Mouse (Mus musculus) liver, adult 2 months (tissue): ENCODE data around the gene Aqp7. TPM values are rescaled to one million over a fixed set of nuclear protein-coding genes. Genes with fewer than 3 reads are reported as not detected.

ENCODE experiments used
- DNase-seq: peaks from one replicate; pipeline ENCODE4 v3.0.0-alpha.2; 2011; ENCODE audit warnings: low read depth, low spot score; ENCODE audit errors: extremely low read depth
- H3K27ac ChIP-seq: fragments of 200-500 bp; replicated peaks from 2 replicates; pipeline ENCODE4 v1.5.1; 2012; ENCODE audit warnings: low read depth, mild to moderate bottlenecking, control low read depth, inconsistent platforms, low read length; ENCODE audit not compliant: insufficient read depth
- H3K27me3 ChIP-seq: fragments of 200-500 bp; 2 replicates; pipeline ENCODE4 v1.6.1; 2012; ENCODE audit warnings: mild to moderate bottlenecking, moderate library complexity, low read length, inconsistent platforms; ENCODE audit not compliant: control insufficient read depth, insufficient read depth
- H3K36me3 ChIP-seq: fragments of 200-500 bp; 2 replicates; pipeline ENCODE4 v1.6.1; 2012; ENCODE audit warnings: low read length, inconsistent platforms; ENCODE audit not compliant: control insufficient read depth, insufficient read depth
- H3K4me1 ChIP-seq: fragments of 200-500 bp; 2 replicates; pipeline ENCODE4 v1.6.1; 2011; ENCODE audit warnings: low read length; ENCODE audit not compliant: control insufficient read depth, insufficient read depth
- H3K4me3 ChIP-seq: fragments of 200-500 bp; 2 replicates; pipeline ENCODE4 v1.5.1; 2011; ENCODE audit warnings: low read depth, mild to moderate bottlenecking, control low read depth, low read length, moderate library complexity; ENCODE audit not compliant: insufficient read depth
- H3K79me2 ChIP-seq: fragments of 200-500 bp; 2 replicates; pipeline ENCODE4 v1.6.1; 2012; ENCODE audit warnings: inconsistent platforms, mild to moderate bottlenecking, low read length, moderate library complexity; ENCODE audit not compliant: control insufficient read depth, insufficient read depth
- H3K9ac ChIP-seq: fragments of 200-500 bp; 2 replicates; pipeline ENCODE4 v1.6.1; 2012; ENCODE audit warnings: low read depth, mild to moderate bottlenecking, control low read depth, inconsistent platforms, low read length
- CTCF ChIP-seq: fragments of 200-500 bp; IDR thresholded peaks from 2 replicates; pipeline ENCODE4 v1.5.1; 2011; ENCODE audit warnings: low read depth, low read length, control low read depth
- POLR2A ChIP-seq: fragments of 200-500 bp; IDR thresholded peaks from 2 replicates; pipeline ENCODE4 v1.6.1; 2011; ENCODE audit warnings: low read length, control low read depth; ENCODE audit not compliant: insufficient read depth; ENCODE audit errors: extremely low read depth
- WGBS: fragments of 180-500 bp; shearing (Covaris S2); methylation state at CpG from one replicate; pipeline ENCODE4 v1.1.7; 2018; 5-methylcytosine and 5-hydroxymethylcytosine counted together
- polyA plus RNA-seq: library from polyadenylated mRNA; depleted of rRNA; stranded (reverse); fragments of >200 nt; gene quantifications from 2 replicates; pipeline ENCODE4 v1.2.3, GENCODE M21; 2012
- total RNA-seq: library from RNA; depleted of rRNA; stranded (reverse); fragments of >200 nt; gene quantifications from 2 replicates; pipeline ENCODE4 v1.2.3, GENCODE M21; 2014

Gene Aqp7
- total and polyA plus RNA-seq, 2 experiments = 0.09 to 0.26 TPM

DNA sequence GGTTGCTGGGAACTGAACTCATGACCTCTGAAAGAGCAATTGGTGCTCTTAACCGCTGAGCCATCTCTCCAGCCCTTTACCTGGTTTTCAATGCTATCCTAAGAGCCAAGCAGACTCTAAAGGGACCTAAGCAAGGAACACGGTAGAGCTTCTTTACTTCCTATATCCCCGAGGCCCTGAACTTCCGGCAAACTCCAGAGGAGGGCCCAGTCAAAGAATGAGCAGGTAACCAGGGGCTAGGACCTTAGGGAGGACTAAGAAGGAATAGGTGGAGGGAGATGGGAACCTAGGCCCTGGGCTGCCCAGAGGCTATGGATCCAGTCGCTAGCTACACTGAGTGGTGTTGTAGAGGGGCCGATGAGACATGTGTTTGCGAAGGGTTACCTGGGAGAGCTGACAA is 3.8 kb upstream of the Aqp7 start:
- H3K9ac ChIP-seq = no peak overlapping the region
- H3K27ac ChIP-seq = no peak overlapping the region
- no peaks in the 10 kb centered on the region for H3K27me3 ChIP-seq
- no peaks in the 10 kb centered on the region for H3K4me1 ChIP-seq
- H3K79me2 ChIP-seq = no peaks in the 10 kb centered on the region
- TF ChIP-seq POLR2A (no peak), CTCF (no peak)
- H3K36me3 ChIP-seq = no peaks in the 10 kb centered on the region
- 90% methylated on average over 7 of the region's 7 CpGs for WGBS
- H3K4me3 ChIP-seq = no peak overlapping the region
- DNase-seq = no peak

DNA sequence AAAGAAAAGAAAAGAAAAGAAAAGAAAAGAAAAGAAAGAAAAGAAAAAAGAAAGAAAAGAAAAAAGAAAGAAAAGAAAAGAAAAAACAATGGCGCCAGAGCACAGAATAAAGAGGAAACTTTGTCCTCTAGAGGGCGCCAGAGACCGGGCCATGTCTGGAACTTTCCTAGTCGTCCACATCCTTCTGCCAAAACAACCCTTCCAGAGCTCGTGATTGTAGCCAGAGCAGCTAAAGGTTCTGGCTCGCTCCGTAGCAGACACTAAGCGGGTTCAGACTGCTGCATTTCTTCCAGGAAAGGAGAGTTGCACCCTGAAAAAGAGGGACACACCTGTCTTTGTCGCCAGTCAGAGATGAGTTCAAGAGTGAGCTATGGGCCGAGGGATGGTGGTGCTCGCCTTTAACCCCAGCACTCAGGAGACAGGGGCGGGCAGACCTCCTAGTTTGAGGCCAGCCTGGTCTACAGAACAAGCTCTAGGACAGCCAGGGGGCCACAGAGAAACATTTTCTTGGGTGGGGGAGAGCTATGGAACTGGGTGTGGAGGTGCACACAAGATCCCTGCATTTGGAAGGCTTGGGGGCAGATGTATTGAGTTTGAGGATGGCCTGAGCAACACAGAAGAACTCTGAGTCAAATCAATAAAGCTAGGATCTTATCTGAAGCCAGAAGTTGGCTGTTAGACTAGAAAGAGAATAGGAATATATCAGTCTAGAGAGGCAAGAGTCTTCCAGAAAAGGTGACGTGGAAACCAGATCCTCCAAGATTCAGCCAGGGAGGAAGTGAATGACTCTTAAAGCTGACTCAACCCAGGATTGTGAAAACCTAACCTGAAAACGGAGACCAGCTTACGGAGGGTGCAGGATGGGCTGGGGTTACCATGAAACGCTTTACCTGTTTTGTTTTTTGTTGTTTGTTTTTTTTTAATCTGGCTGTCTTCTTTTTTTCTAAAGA is 3.1 kb upstream of the Aqp7 start:
- TF ChIP-seq CTCF = peak; percentile 64
- no peak for TF ChIP-seq POLR2A
- 42% methylated on average over 16 of the region's 16 CpGs for WGBS

DNA sequence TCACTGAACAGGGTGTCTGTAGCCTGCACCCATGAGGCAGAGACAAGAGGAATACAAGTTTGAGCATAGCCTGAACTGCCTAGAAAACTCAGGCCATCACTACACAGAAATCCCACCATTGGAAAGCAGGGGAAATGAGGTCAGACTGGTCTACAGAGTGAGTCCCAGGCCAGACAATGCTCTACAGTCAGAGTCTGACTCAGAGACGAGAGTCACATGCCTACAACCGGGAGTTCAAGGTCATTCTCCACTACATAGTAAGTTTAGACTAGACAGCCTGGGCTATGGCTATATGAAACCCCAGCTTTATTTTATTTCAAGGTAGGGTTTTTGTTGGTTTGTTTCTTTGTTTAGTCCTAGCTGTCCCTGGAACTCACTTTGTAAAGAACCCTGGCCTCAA is 987 bp upstream of the Aqp7 start:
- H3K27me3 ChIP-seq = no peaks in the 10 kb centered on the region
- H3K9ac ChIP-seq = no peak overlapping the region
- WGBS = 29% methylated on average over 2 of the region's 2 CpGs
- TF ChIP-seq CTCF (no peak), POLR2A (no peak)
- no peak overlapping the region for H3K27ac ChIP-seq
- no peaks in the 10 kb centered on the region for H3K79me2 ChIP-seq
- H3K4me3 ChIP-seq = no peak overlapping the region
- no peak for DNase-seq
- no peaks in the 10 kb centered on the region for H3K4me1 ChIP-seq
- H3K36me3 ChIP-seq = no peaks in the 10 kb centered on the region

More for the DNA sequence above, 3.1 kb upstream of the Aqp7 start:
- Histone ChIP-seq H3K4me1 (no peaks in the 10 kb centered on the region), H3K27me3 (no peaks in the 10 kb centered on the region), H3K9ac (no peak overlapping the region), H3K79me2 (no peaks in the 10 kb centered on the region), H3K4me3 (no peak overlapping the region), H3K27ac (no peak overlapping the region), H3K36me3 (no peaks in the 10 kb centered on the region)
- DNase-seq = peak; percentile 55

DNA sequence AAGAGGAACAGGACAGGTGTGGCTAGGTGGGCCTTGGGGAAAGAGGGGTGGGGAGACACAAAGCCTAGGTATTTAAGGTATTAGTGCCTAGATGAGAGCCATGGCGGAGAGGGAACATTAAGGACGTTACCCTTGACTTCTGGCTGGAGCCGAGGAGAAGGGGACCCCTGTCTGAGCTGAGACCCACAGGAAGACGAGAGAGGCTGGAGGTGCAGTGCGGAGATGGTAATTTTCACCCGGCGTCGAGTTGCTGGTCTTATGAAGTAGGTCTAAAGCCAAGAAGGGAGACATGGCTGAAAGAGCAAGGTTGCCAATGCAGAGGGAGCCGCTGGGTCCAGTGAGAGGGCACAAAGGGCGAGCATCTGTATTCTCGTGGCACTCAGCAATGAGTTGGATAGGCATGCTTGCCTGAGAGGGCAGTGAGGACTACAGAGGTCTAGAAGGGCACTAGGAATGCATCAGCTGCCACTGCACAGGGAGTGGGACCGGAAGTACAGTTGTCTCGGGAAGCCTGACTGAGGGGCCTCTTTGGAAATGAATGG is 1.6 kb downstream of the Aqp7 start:
- no peak overlapping the region for H3K27ac ChIP-seq
- H3K4me3 ChIP-seq = no peak overlapping the region
- H3K4me1 ChIP-seq = no peaks in the 10 kb centered on the region
- no peaks in the 10 kb centered on the region for H3K36me3 ChIP-seq
- no peak for TF ChIP-seq CTCF
- TF ChIP-seq POLR2A = no peak
- no peak for DNase-seq
- no peaks in the 10 kb centered on the region for H3K79me2 ChIP-seq
- no peaks in the 10 kb centered on the region for H3K27me3 ChIP-seq
- 77% methylated on average over 13 of the region's 13 CpGs for WGBS
- H3K9ac ChIP-seq = no peak overlapping the region

DNA sequence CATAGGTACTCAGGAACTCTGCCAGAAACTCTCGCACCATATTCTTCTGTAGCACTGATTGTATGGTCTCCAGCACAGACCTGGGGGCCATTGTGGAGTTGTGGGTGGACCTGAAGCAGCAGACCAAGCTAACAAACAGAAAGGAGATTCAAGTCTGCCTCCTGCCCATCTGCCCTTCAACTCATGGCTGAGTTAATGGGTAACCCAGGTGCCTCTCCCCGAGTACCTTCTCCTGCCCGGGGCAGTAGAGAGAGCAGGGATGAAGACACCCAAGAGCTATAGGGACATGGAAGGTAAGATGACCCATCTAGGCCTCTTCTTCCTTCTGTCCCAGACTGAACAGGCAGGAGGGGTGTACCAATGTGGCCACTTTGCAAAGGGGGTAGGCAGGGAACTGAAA is 2.7 kb downstream of the Aqp7 start:
- no peaks in the 10 kb centered on the region for H3K4me1 ChIP-seq
- 29% methylated on average over 3 of the region's 3 CpGs for WGBS
- no peaks in the 10 kb centered on the region for H3K27me3 ChIP-seq
- no peak overlapping the region for H3K4me3 ChIP-seq
- no peak overlapping the region for H3K27ac ChIP-seq
- no peaks in the 10 kb centered on the region for H3K79me2 ChIP-seq
- H3K36me3 ChIP-seq = no peaks in the 10 kb centered on the region
- TF ChIP-seq POLR2A = no peak
- no peak for TF ChIP-seq CTCF
- DNase-seq = peak; percentile 18
- H3K9ac ChIP-seq = no peak overlapping the region

DNA sequence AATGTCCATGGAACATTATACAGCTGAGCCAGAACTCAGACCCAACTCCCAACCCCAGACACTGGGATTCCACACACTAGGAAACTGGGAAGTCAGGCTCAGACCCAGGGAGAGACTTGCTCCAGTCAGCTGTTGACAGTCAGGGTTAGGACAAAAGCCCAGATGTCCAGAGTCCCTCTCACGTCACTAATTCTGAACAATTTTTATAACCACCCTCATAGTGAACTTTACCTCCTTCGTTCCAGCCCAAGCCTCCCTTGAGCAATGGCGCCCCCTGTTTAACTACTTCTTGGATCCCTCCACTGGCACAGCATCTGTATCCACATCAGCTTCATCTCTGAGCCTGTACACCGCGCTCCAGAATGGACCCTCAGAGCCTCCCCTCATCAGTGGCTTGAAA is 4.0 kb downstream of the Aqp7 start:
- H3K9ac ChIP-seq = no peak overlapping the region
- H3K4me3 ChIP-seq = no peak overlapping the region
- DNase-seq = no peak
- H3K27me3 ChIP-seq = no peaks in the 10 kb centered on the region
- H3K4me1 ChIP-seq = no peaks in the 10 kb centered on the region
- no peaks in the 10 kb centered on the region for H3K36me3 ChIP-seq
- no peak for TF ChIP-seq POLR2A
- TF ChIP-seq CTCF = no peak
- WGBS = 85% methylated on average over 5 of the region's 5 CpGs
- H3K79me2 ChIP-seq = no peaks in the 10 kb centered on the region
- no peak overlapping the region for H3K27ac ChIP-seq
